16 mouse cellular contexts compared by ENCODE assay signal in the genomic region with DNA sequence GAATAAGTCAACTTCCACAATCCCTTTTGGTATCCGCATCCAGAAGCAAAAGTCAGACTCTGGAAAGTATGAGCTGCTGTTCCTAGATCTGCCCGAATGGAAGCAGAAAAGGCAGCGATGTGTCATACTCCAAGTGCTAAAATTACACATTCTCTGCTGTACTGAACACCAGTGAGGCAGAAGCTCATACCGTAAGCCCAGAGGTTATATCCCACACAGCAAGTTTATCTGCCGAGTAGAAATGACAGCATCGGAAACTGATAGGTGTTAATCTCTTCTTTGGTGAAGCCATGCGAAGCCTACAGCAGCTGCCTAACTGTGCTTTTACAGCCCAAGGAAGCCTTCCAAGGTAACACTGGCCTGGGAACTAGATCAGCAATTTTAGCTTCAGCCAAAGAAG. TPM values are rescaled to one million over a fixed set of nuclear protein-coding genes. Genes with fewer than 3 reads are reported as not detected.
A peak's percentile ranks its signal among the peaks of the same experiment; 100 is the strongest.
DNase-seq lines count a peak whose midpoint lies in the region; ATAC-seq and TF ChIP-seq lines count a peak whose summit lies in the region.
"Had no signal": no experiment of that assay in that cellular context is flagged by ENCODE, and none has a peak within 500 bp of the region (broad histone marks: within the 10 kb centered on the region; RNA-seq: fewer than 3 reads in every experiment).

No protein-coding gene starts in this region.

- H3K4me2 ChIP-seq in heart, postnatal 0 days (ENCODE audit: low read depth, low read length), result peak overlapping the region; percentile 47
- H3K4me2 ChIP-seq: embryonic facial prominence, embryonic 15.5 days; limb, embryonic 13.5 days; lung, embryonic 14.5 days had no signal

- no peak for TF ChIP-seq CTCF in heart, postnatal 0 days (IDR thresholded peaks at IDR 0.05; ENCODE audit: low read depth)

- H3K4me1 ChIP-seq in heart, postnatal 0 days (ENCODE audit: control insufficient read depth, insufficient read depth), result peaks cover 34% of the 10 kb centered on the region

- H3K9me3 ChIP-seq in heart, postnatal 0 days (replicated peaks; ENCODE audit: control insufficient read depth, low read length), result no peaks in the 10 kb centered on the region
- H3K9me3 ChIP-seq: embryonic facial prominence, embryonic 15.5 days; limb, embryonic 13.5 days had no signal

- DNase-seq in frontal cortex, adult 2 months (ENCODE audit: extremely low spot score in 1 of 2, low spot score in 1 of 2), result peak; percentile 25 to 45
- DNase-seq in frontal cortex, postnatal 14 days (ENCODE audit: low spot score in 2 of 2), result no peak
- peak; percentile 16 for DNase-seq in heart, postnatal 0 days (ENCODE audit: low spot score)
- no peak for DNase-seq in heart, postnatal 36 days
- DNase-seq in NIH3T3 (ENCODE audit: low read depth), result peak; percentile 32
- no peak for DNase-seq in natural killer cell, adult 2 months (ENCODE audit: low spot score in 2 of 2)
- no peak for DNase-seq in cerebellum, adult 9-10 months
- DNase-seq: kidney, postnatal 36 days; lung, embryonic 14.5 days; right cerebral cortex, postnatal 4 days had no signal

- WGBS in heart, postnatal 0 days, result 25% methylated on average over 7 of the region's 7 CpGs

- peak overlapping the region; percentile 10; the same call in 1 of the 2 replicates for H3K4me3 ChIP-seq in heart, postnatal 0 days (ENCODE audit: low read depth, low read length)
- H3K4me3 ChIP-seq: embryonic facial prominence, embryonic 15.5 days; heart, adult 2 months; left cerebral cortex, adult 2 months; limb, embryonic 13.5 days had no signal

- no peak overlapping the region for H3K9ac ChIP-seq in heart, postnatal 0 days (replicated peaks; ENCODE audit: low read depth, low read length)
- H3K9ac ChIP-seq: embryonic facial prominence, embryonic 15.5 days; limb, embryonic 13.5 days; lung, embryonic 14.5 days had no signal

- intact Hi-C loops in heart, postnatal 36 days (cut with DNase I), result no loop called here

- peak; percentile 49; the same call in 1 of the 2 replicates for ATAC-seq in heart, postnatal 0 days (ENCODE audit: insufficient read depth, low read depth)
- peak; percentile 79 for ATAC-seq in megakaryocyte-erythroid progenitor cell, adult 5-6 weeks (replicated peaks; ENCODE audit: low FRiP score, low TSS enrichment, poor library complexity, severe bottlenecking)
- ATAC-seq: forebrain, embryonic 16.5 days had no signal

- peak overlapping the region; percentile 19; the same call in 1 of the 2 replicates for H3K27ac ChIP-seq in heart, postnatal 0 days (ENCODE audit: low read depth)
- H3K27ac ChIP-seq: embryonic facial prominence, embryonic 15.5 days; heart, adult 2 months; left cerebral cortex, adult 2 months; limb, embryonic 13.5 days had no signal

- no peak for TF ChIP-seq EP300 in heart, postnatal 0 days (IDR thresholded peaks at IDR 0.05; ENCODE audit: low read depth)

- no peaks in the 10 kb centered on the region for H3K36me3 ChIP-seq in heart, postnatal 0 days (replicated peaks; ENCODE audit: control insufficient read depth, insufficient read depth, low read length)
- H3K36me3 ChIP-seq: embryonic facial prominence, embryonic 15.5 days had no signal

- H3K27me3 ChIP-seq in heart, postnatal 0 days (ENCODE audit: control insufficient read depth, insufficient read depth, low read length), result no peaks in the 10 kb centered on the region
- H3K27me3 ChIP-seq: embryonic facial prominence, embryonic 15.5 days; limb, embryonic 13.5 days had no signal

RNA-seq across cellular contexts. Expression of a gene that starts 17.9 kb away (rescaled TPM):
- 23.5 and 30.7 TPM in 2 replicates for polyA plus RNA-seq in frontal cortex, adult 2 months (2012; rRNA removed)
- total RNA-seq in heart, postnatal 0 days (2014; rRNA removed; ENCODE audit: low replicate concordance), result 5.1 and 27.2 TPM in 2 replicates
- 13.5 and 14.6 TPM in 2 replicates for polyA plus RNA-seq in heart, postnatal 0 days (2015; fragmentation: Nextera tagmentation; extraction: Ambion mirVana)
- total RNA-seq in heart, postnatal 36 days (2021), result 10 to 100 TPM; 10.5 to 14.9 TPM
- 74.7 and 95.2 TPM in 2 replicates for total RNA-seq in megakaryocyte-erythroid progenitor cell, adult 5-6 weeks (2014; fragmentation: Nextera tagmentation)
- total RNA-seq in megakaryocyte-erythroid progenitor cell, adult 5-6 weeks (2017), result 83.6 and 125 TPM in 2 replicates

Comparison
In these comparisons a context has a peak if more than half of its experiments do, and no peak if none do; other contexts are left out.
1. DNase-seq: peak in frontal cortex, adult 2 months (2 of 2), heart, postnatal 0 days (single experiment) and NIH3T3 (single experiment); none in frontal cortex, postnatal 14 days (0 of 2), heart, postnatal 36 days (0 of 2), natural killer cell, adult 2 months (0 of 2) and cerebellum, adult 9-10 months (single experiment).